Mouse (Mus musculus): Measurements from ENCODE around the gene Ptov1. TPM values are rescaled to one million over a fixed set of nuclear protein-coding genes. Genes with fewer than 3 reads are reported as not detected.
"Not testable (repeated sequence)": the region's sequence is repeated elsewhere in the genome, so short reads cannot be mapped to it uniquely, and the experiment has no call there.

The Ptov1 gene
- polyA plus RNA-seq, 1 experiment from 2014 or later: 502 TPM

DNA sequence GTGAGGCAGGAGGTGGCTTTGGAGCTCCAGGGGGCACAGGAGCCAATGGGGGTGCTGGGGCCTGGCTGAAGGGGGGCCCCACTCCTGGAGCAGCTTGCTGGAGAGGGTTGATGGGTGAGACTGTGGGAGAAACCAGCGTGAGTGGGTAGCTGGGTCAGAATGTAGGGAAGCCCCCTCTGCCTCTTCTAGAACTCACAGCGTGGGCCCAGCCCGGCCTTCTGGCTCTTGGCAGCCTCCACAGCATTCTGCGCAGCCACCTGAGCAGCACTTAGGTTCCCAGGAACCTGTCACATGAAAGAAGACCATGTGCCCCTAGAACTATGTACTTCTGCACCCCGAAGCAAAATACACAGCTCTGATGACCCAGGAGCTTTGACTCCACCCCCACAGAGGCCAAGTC, 15.0 kb upstream of the Ptov1 start:
- Histone ChIP-seq H3K9ac (no peak overlapping the region), H3K4me1 (no peaks in the 10 kb centered on the region), H3K27me3 (no peaks in the 10 kb centered on the region), H3K27ac (no peak overlapping the region), H3K36me3 (peaks cover 92% of the 10 kb centered on the region), H3K4me3 (no peak overlapping the region), H3K9me3 (no peaks in the 10 kb centered on the region), H3K4me2 (replicated peaks) (no peak overlapping the region)
- ATAC-seq (ENCODE audit: low FRiP score, low read depth): no peak
- 93% methylated on average over 5 of the region's 5 CpGs for WGBS

DNA sequence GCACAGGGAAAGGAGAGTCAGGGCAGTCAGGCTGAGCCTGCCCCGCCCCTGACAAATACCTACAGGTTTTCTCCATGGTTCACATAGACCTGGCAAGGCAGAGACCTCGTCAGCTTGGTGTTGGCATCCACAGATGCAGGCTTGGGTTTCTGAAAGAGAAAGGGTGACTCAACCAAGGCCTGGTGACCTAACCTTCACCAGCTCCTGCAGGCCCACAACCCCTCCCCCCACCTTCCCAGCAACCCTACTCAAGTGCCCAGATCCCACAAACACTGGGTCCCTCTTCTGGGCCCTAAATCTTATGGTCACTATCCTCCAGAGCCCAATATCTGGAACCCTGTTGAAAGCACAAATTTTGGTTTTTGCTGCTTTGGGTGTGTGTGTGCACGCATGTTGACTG, 13.4 kb upstream of the Ptov1 start:
- WGBS: 95% methylated on average over 3 of the region's 3 CpGs
- peaks cover 92% of the 10 kb centered on the region for H3K36me3 ChIP-seq

DNA sequence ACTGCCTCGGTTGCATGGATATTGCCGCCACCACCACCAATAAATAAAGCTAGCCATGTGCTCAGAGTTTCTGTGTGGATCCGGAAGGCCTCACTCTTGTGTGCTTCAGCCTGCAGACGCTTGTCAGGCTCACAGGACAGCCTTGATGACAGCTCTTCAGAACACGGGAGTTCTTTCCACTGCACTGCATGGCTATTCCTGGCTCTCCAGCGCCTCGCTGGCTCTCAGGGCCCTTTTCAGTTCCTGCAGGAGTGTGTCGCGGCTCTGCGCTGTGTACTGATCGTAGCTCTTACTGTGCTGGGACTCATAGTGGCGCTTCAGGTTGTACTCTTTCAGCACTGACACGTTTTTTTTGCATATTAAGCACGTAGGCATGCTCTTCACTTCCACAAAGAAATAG, 8.2 kb upstream of the Ptov1 start:
- Histone ChIP-seq H3K4me3 (no peak overlapping the region), H3K27ac (no peak overlapping the region), H3K27me3 (no peaks in the 10 kb centered on the region), H3K9me3 (no peaks in the 10 kb centered on the region), H3K4me2 (replicated peaks) (no peak overlapping the region), H3K9ac (no peak overlapping the region), H3K4me1 (no peaks in the 10 kb centered on the region), H3K36me3 (peaks cover 72% of the 10 kb centered on the region)
- no peak for ATAC-seq (ENCODE audit: low FRiP score, low read depth)
- 89% methylated on average over 14 of the region's 14 CpGs for WGBS

More for the DNA sequence above, 13.4 kb upstream of the Ptov1 start:
- H3K27me3 ChIP-seq: no peaks in the 10 kb centered on the region
- H3K9ac ChIP-seq: no peak overlapping the region
- H3K4me3 ChIP-seq: no peak overlapping the region
- no peak overlapping the region for H3K27ac ChIP-seq
- no peak for ATAC-seq (ENCODE audit: low FRiP score, low read depth)
- no peak overlapping the region for H3K4me2 ChIP-seq (replicated peaks)
- H3K9me3 ChIP-seq: no peaks in the 10 kb centered on the region
- no peaks in the 10 kb centered on the region for H3K4me1 ChIP-seq

DNA sequence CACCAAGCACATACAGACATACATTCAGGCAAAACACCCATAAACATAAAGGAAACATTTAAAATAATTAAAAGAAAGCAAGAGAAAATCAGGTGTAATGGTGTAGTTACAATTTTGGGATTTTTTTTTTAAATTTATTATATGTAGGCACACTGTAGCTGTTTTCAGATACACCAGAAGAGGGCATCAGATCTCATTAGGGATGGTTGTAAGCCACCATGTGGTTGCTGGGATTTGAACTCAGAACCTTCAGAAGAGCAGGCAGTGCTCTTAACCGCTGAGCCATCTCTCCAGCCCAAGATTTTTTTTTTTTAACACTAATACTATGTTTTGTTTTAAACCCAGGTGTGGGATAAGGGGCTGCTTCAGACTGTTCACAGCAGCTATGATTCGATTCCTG, 2.2 kb upstream of the Ptov1 start:
- not testable (repeated sequence) for H3K27ac ChIP-seq; ATAC-seq (ENCODE audit: low FRiP score, low read depth)

DNA sequence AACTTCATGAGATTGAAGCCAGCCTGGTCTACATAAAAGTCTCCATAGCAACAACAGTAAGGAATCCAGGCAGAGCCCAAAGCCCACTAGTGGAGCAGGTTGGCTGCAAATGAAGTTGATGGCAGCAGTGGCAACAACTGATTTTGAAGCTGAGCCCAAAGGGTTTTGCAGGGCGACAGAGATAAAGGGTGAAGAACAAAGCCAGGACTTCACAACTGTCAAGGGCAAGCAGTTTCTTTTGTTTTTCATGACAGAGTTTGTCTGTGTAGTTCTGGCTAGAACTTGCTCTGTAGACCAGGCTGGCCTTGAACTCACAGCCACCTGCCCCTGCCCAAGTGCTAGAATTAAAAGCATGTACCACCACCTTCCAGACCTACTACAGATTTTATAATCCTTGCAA, 1.6 kb upstream of the Ptov1 start:
- Histone ChIP-seq H3K4me2 (replicated peaks) (no peak overlapping the region), H3K9me3 (no peaks in the 10 kb centered on the region), H3K4me3 (no peak overlapping the region), H3K36me3 (peaks cover 23% of the 10 kb centered on the region), H3K27ac (no peak overlapping the region), H3K4me1 (peaks cover 31% of the 10 kb centered on the region), H3K9ac (no peak overlapping the region), H3K27me3 (no peaks in the 10 kb centered on the region)
- no peak for ATAC-seq (ENCODE audit: low FRiP score, low read depth)
- WGBS: 90% methylated on average over 1 of the region's 1 CpGs

More for the DNA sequence above, 2.2 kb upstream of the Ptov1 start:
- peaks cover 23% of the 10 kb centered on the region for H3K36me3 ChIP-seq
- H3K9me3 ChIP-seq; H3K4me2 ChIP-seq (replicated peaks); H3K9ac ChIP-seq; H3K27me3 ChIP-seq; H3K4me3 ChIP-seq: not testable (repeated sequence)
- H3K4me1 ChIP-seq: peaks cover 25% of the 10 kb centered on the region
- 86% methylated on average over 2 of the region's 2 CpGs for WGBS

DNA sequence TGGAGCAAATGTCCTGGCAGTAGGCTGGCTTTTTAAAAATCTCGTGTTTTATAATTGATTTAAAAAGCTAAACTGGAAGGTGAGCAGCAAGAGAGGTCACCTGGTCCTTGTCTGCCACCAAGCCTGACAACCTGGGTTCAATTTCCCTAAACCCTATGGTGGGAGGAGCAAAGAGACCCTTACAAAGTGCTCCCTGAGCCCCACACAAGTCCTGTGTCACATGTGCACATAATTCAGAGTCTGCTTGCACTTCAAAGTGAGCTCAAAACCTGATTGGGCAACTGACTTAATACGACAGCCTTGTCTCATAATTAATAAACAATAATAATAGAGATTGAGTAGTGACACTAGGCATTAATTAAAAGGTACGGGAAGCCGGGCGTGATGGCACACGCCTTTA, 1.0 kb upstream of the Ptov1 start:
- 72% methylated on average over 6 of the region's 6 CpGs for WGBS
- H3K4me1 ChIP-seq: peaks cover 37% of the 10 kb centered on the region
- H3K4me3 ChIP-seq: peak overlapping the region; percentile 87
- peaks cover 25% of the 10 kb centered on the region for H3K36me3 ChIP-seq
- no peaks in the 10 kb centered on the region for H3K9me3 ChIP-seq
- no peak for ATAC-seq (ENCODE audit: low FRiP score, low read depth)
- H3K4me2 ChIP-seq (replicated peaks): peak overlapping the region; percentile 99
- no peaks in the 10 kb centered on the region for H3K27me3 ChIP-seq
- H3K9ac ChIP-seq: peak overlapping the region; percentile 99
- peak overlapping the region; percentile 100 for H3K27ac ChIP-seq

DNA sequence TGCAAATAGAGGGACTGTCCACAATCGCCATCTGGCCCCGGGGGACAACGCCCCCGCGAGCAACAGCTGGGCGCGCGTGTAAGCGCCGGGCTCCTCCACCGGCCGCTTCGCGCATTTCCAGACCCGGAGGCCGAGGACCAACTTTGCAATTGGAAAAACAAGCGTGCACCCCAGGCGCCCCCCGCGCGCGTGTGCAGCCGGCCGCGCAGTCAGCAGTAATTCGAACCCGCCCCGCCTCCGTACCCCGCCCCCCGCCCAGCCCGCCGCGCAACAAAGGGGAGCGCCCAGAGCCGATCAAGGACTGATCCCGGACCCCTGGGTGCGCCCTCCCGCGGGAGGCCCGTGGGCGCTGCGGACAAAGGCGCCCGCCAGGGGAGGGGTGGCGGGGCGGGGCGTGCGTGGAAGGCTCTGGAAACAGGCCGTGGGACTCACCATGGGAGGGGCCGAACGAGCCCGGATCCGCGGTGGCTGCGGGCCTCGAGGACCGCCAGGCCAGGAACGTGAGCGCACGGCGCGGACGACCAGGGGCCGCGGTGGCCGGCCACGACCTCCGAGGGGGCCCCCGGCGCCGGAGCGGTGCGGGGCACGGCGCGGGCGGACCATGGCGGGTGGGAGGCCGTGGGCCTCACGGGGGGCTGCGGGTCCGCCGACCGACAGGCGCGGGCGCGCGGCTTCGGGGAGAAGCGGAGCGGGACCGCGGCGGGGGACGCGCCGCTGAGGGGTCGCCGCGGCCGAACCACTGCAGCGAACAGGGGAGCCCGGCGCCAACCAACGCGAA, 480 bp downstream of the Ptov1 start:
- peak; percentile 71 for ATAC-seq (ENCODE audit: low FRiP score, low read depth)
- H3K4me2 ChIP-seq (replicated peaks): peak overlapping the region; percentile 99
- H3K27me3 ChIP-seq: no peaks in the 10 kb centered on the region
- H3K9me3 ChIP-seq: no peaks in the 10 kb centered on the region
- peak overlapping the region; percentile 87 for H3K4me3 ChIP-seq
- H3K36me3 ChIP-seq: peaks cover 38% of the 10 kb centered on the region
- peaks cover 50% of the 10 kb centered on the region for H3K4me1 ChIP-seq
- H3K9ac ChIP-seq: peak overlapping the region; percentile 99
- under 1% methylated on average over 97 of the region's 108 CpGs for WGBS
- peak overlapping the region; percentile 100 for H3K27ac ChIP-seq

DNA sequence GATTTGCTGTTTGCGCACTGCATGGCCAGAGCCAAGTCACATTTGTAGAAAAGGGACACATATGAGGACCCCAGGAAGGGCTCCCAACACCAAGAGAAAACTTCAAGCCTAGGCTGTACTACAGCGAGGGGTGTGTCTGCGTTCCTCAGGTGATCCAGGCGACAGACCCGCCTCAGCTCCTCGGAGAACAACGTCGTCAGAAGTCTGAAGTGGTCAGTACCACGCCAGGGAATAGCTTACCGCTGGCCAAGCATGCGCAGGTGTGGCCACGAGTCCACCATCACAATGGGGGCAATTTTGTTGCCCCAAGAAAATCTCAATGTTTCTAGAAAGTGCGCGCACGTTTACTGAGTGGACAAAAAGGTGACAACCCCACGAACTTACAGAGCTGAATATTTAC, 1.1 kb downstream of the Ptov1 start:
- H3K27me3 ChIP-seq: no peaks in the 10 kb centered on the region
- H3K4me2 ChIP-seq (replicated peaks): peak overlapping the region; percentile 99
- peak overlapping the region; percentile 100; the same call in 1 of the 2 replicates for H3K27ac ChIP-seq
- H3K9me3 ChIP-seq: no peaks in the 10 kb centered on the region
- WGBS: 7% methylated on average over 16 of the region's 16 CpGs
- ATAC-seq (ENCODE audit: low FRiP score, low read depth): no peak
- H3K9ac ChIP-seq: peak overlapping the region; percentile 99
- peaks cover 44% of the 10 kb centered on the region for H3K36me3 ChIP-seq
- peak overlapping the region; percentile 87 for H3K4me3 ChIP-seq
- H3K4me1 ChIP-seq: peaks cover 50% of the 10 kb centered on the region

DNA sequence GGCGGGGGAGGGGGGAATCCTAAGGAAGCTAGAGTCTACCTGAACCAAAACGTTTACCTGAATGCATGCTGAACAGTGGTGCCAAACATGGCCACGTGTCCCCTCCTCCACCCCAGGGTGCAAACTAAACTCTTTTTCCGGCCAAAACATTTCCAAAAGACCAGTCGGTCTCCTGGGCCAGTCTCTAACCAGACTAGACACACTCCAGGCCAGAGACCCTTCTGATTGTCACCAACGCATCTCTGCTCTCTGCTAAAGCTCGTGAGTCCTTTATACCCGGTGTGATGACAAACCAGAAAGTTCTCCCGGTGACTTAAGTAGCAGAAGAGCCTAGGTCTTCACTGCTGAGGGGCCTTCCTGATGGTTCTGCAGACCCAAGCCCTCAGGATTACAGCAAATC, 1.8 kb downstream of the Ptov1 start:
- 57% methylated on average over 9 of the region's 9 CpGs for WGBS

DNA sequence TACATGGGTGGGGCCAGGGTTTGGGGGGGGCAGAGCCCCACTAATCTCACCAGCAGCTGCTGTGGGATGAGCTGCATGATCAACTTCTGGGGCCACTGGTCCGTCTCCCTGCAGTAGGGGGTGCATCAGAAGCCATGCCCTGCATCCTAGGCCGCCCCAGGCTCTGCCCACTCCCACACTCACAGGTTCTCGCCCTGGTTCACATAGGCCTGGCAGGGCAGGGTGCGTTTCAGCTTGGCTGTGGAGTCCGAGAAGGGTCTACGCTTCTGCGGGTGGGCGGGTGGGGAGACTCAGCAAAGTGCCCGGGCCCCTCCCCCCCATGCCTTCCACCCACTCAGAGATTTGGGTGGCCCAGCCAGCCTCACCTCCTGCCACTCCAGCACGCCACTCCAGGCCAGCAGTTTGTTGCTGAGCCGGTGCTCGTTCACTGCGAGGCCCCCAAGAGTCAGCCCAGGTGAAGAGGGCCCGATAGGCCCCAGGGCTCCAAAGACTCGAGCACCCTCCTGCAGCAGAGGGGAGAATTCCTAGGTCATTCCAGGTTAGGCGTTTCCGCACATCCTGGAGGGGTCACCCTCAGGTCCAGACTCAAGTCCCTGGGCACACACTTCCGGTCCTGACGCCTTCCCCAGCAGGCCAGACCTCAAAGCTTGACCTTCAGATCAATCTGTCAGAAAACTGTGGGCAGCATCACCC, 2.4 kb downstream of the Ptov1 start:
- H3K27me3 ChIP-seq: no peaks in the 10 kb centered on the region
- no peaks in the 10 kb centered on the region for H3K9me3 ChIP-seq
- H3K4me3 ChIP-seq: peak overlapping the region; percentile 87
- WGBS: 73% methylated on average over 19 of the region's 19 CpGs
- peak overlapping the region; percentile 22; the same call in 1 of the 2 replicates for H3K27ac ChIP-seq
- no peak for ATAC-seq (ENCODE audit: low FRiP score, low read depth)
- H3K4me1 ChIP-seq: peaks cover 50% of the 10 kb centered on the region
- H3K36me3 ChIP-seq: peaks cover 57% of the 10 kb centered on the region
- peak overlapping the region; percentile 99 for H3K9ac ChIP-seq
- H3K4me2 ChIP-seq (replicated peaks): peak overlapping the region; percentile 99

More for the DNA sequence above, 1.8 kb downstream of the Ptov1 start:
- H3K9ac ChIP-seq: peak overlapping the region; percentile 99
- H3K4me1 ChIP-seq: peaks cover 50% of the 10 kb centered on the region
- peaks cover 51% of the 10 kb centered on the region for H3K36me3 ChIP-seq
- peak overlapping the region; percentile 99 for H3K4me2 ChIP-seq (replicated peaks)
- no peaks in the 10 kb centered on the region for H3K27me3 ChIP-seq
- no peaks in the 10 kb centered on the region for H3K9me3 ChIP-seq
- ATAC-seq (ENCODE audit: low FRiP score, low read depth): no peak
- peak overlapping the region; percentile 87 for H3K4me3 ChIP-seq
- no peak overlapping the region; the same call in 1 of the 2 replicates for H3K27ac ChIP-seq

DNA sequence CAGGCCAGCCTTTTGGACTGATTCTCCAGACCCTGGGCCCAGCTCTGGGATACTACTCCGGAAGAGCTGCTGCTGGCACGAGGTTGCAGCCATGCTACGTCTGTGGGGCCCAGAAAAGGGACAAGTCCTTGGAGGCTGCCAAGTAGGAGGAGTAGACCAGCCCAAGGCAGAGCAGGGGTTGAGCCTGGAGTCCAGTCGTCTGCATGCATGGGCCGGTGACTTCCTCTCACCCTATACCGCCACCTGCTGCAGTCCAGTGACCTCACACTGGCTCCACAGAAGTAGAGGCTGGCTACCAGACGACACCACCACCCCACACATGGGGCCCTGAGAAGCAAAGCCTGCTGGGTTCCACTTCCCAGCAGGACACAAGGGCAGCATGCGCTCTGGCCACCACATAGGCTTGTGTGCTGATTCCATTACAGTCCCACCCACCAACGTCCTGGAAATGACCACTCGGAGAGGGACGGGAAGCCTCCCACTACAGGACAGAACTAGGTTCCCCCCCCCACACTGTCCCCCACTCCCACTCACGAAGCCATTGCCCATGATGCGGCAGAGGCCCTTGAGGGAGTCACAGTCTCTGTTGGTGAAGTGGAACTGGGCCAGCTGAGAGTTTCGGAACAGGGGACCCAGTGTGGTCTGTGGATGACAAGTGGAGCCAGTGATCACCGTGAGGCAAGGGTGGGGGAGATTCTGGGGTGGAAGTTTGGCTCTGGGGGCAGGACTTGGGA, 3.1 kb downstream of the Ptov1 start:
- peak overlapping the region; percentile 87 for H3K4me3 ChIP-seq
- peak overlapping the region; percentile 48 for H3K27ac ChIP-seq
- WGBS: 58% methylated on average over 15 of the region's 15 CpGs

More for the DNA sequence above, 3.1 kb downstream of the Ptov1 start:
- no peak for ATAC-seq (ENCODE audit: low FRiP score, low read depth)
- peaks cover 64% of the 10 kb centered on the region for H3K36me3 ChIP-seq
- peaks cover 50% of the 10 kb centered on the region for H3K4me1 ChIP-seq
- H3K4me2 ChIP-seq (replicated peaks): peak overlapping the region; percentile 99
- H3K9ac ChIP-seq: peak overlapping the region; percentile 53
- H3K9me3 ChIP-seq: no peaks in the 10 kb centered on the region
- H3K27me3 ChIP-seq: no peaks in the 10 kb centered on the region
